Mouse (Mus musculus): ENCODE data around the gene Cenpk. TPM values are rescaled to one million over a fixed set of nuclear protein-coding genes. Genes with fewer than 3 reads are reported as not detected.

Cenpk gene
- polyA plus RNA-seq, 1 experiment from 2014 or later: 13.6 TPM

Other genes with a start within 250 kb of the Cenpk start
- 69.5 and 83.3 TPM in 2 replicates for gene Nln, start 119.0 kb upstream of the Cenpk start, polyA plus RNA-seq (2014; fragmentation: Nextera tagmentation; extraction: Ambion mirVana)
- gene Sgtb, start 118.9 kb upstream of the Cenpk start, polyA plus RNA-seq (2014; fragmentation: Nextera tagmentation; extraction: Ambion mirVana): 33.5 and 38.0 TPM in 2 replicates
- gene Trappc13, start 50.1 kb upstream of the Cenpk start, polyA plus RNA-seq (2014; fragmentation: Nextera tagmentation; extraction: Ambion mirVana): 57.6 and 58.0 TPM in 2 replicates
- gene Trim23, start 49.8 kb upstream of the Cenpk start, polyA plus RNA-seq (2014; fragmentation: Nextera tagmentation; extraction: Ambion mirVana): 42.4 and 45.8 TPM in 2 replicates
- gene Ppwd1, start 232 bp downstream of the Cenpk start, polyA plus RNA-seq (2014; fragmentation: Nextera tagmentation; extraction: Ambion mirVana): 7.2 and 7.9 TPM in 2 replicates
- 2.0 and 2.5 TPM in 2 replicates for gene Adamts6, start 59.2 kb downstream of the Cenpk start, polyA plus RNA-seq (2014; fragmentation: Nextera tagmentation; extraction: Ambion mirVana)

Measured in hindbrain, embryonic 14.5 days (tissue).